Mouse (Mus musculus) kidney, embryonic 15.5 days (tissue): ENCODE measurements at regions not wholly inside any gene's neighbourhood (a gene's known extent, or its start where the extent isn't known, plus 50 kb on each side); places are given as distances from the start of the nearest gene placed in this dataset.
"Not testable (repeated sequence)": the region's sequence is repeated elsewhere in the genome, so short reads cannot be mapped to it uniquely, and the experiment has no call there.

Experiments
- ATAC-seq: fragments of 200-750 bp; cut with Nextera tagmentation; replicated peaks from 2 replicates; pipeline ENCODE4 v1.8.0; 2017; ENCODE audit warnings: moderate TSS enrichment; ENCODE audit not compliant: low FRiP score
- H3K27ac ChIP-seq: fragments of 300-500 bp; sonication (generic); 2 replicates; pipeline ENCODE4 v1.5.1; 2015; ENCODE audit warnings: mild to moderate bottlenecking, inconsistent platforms
- H3K27me3 ChIP-seq: fragments of 300-500 bp; sonication (generic); 2 replicates; pipeline ENCODE4 v1.6.1; 2015; ENCODE audit warnings: inconsistent platforms
- H3K36me3 ChIP-seq: fragments of 300-500 bp; sonication (generic); 2 replicates; pipeline ENCODE4 v1.6.1; 2015; ENCODE audit warnings: inconsistent platforms
- H3K4me1 ChIP-seq: fragments of 300-500 bp; sonication (generic); 2 replicates; pipeline ENCODE4 v1.6.1; 2015; ENCODE audit warnings: inconsistent platforms
- H3K4me2 ChIP-seq: fragments of 300-500 bp; sonication (generic); 2 replicates; pipeline ENCODE4 v1.6.1; 2015; ENCODE audit warnings: moderate library complexity, mild to moderate bottlenecking, inconsistent platforms
- H3K4me3 ChIP-seq: fragments of 300-500 bp; sonication (generic); replicated peaks from 2 replicates; pipeline ENCODE4 v1.5.1; 2015; ENCODE audit warnings: mild to moderate bottlenecking, inconsistent platforms
- H3K9ac ChIP-seq: fragments of 300-500 bp; sonication (generic); 2 replicates; pipeline ENCODE4 v1.6.1; 2015; ENCODE audit warnings: mild to moderate bottlenecking, inconsistent platforms
- H3K9me3 ChIP-seq: fragments of 300-500 bp; sonication (generic); replicated peaks from 2 replicates; pipeline ENCODE4 v1.6.1; 2016; ENCODE audit warnings: inconsistent platforms
- WGBS: fragments of 180-500 bp; shearing (Covaris S2); methylation state at CpG from one replicate; pipeline ENCODE4 v1.1.7; 2015; ENCODE audit warnings: mixed read lengths; 5-methylcytosine and 5-hydroxymethylcytosine counted together

- 4% methylated on average over 1 of the region's 1 CpGs for WGBS
- H3K4me1 ChIP-seq, result peaks cover 14% of the 10 kb centered on the region
- no peak overlapping the region for H3K9ac ChIP-seq
- no peaks in the 10 kb centered on the region for H3K27me3 ChIP-seq
- no peak overlapping the region for H3K27ac ChIP-seq
- no peak for ATAC-seq
- H3K36me3 ChIP-seq, result no peaks in the 10 kb centered on the region
- no peak overlapping the region for H3K4me3 ChIP-seq
- H3K9me3 ChIP-seq, result no peaks in the 10 kb centered on the region
- no peak overlapping the region for H3K4me2 ChIP-seq
These were observed 52.3 kb upstream of the Gpd2 start for GRCm38 (mm10) chr2:57185151-57185550.

- not testable (repeated sequence) for H3K4me3 ChIP-seq, H3K27me3 ChIP-seq, H3K4me2 ChIP-seq, H3K9ac ChIP-seq, ATAC-seq, H3K27ac ChIP-seq, H3K36me3 ChIP-seq, H3K9me3 ChIP-seq
- peaks cover 11% of the 10 kb centered on the region for H3K4me1 ChIP-seq
- WGBS, result 75% methylated on average over 3 of the region's 3 CpGs
These were observed 54.3 kb upstream of the Gpd2 start for GRCm38 (mm10) chr2:57183108-57183507.

GRCm38 (mm10) chr2:57181692-57182541 lies 55.5 kb upstream of the Gpd2 start:
- under 1% methylated on average over 37 of the region's 37 CpGs for WGBS
- Histone ChIP-seq H3K27me3 (no peaks in the 10 kb centered on the region), H3K36me3 (no peaks in the 10 kb centered on the region), H3K9me3 (no peaks in the 10 kb centered on the region), H3K4me1 (peaks cover 11% of the 10 kb centered on the region), H3K27ac (peak overlapping the region; percentile 96), H3K4me2 (peak overlapping the region; percentile 59), H3K4me3 (peak overlapping the region; percentile 75), H3K9ac (peak overlapping the region; percentile 63)
- peak; percentile 98 for ATAC-seq

- 12% methylated on average over 4 of the region's 4 CpGs for WGBS
- peak overlapping the region; percentile 75 for H3K4me3 ChIP-seq
- no peaks in the 10 kb centered on the region for H3K9me3 ChIP-seq
- peaks cover 11% of the 10 kb centered on the region for H3K4me1 ChIP-seq
- ATAC-seq, result no peak; the same call in 1 of the 2 replicates
- peak overlapping the region; percentile 96 for H3K27ac ChIP-seq
- H3K27me3 ChIP-seq, result no peaks in the 10 kb centered on the region
- H3K36me3 ChIP-seq, result no peaks in the 10 kb centered on the region
- peak overlapping the region; percentile 59 for H3K4me2 ChIP-seq
- peak overlapping the region; percentile 63 for H3K9ac ChIP-seq
These were observed 56.1 kb upstream of the Gpd2 start for GRCm38 (mm10) chr2:57181350-57181691.

GRCm38 (mm10) chr2:57178056-57178455 lies 54.3 kb upstream of the Nr4a2 start:
- ATAC-seq, result no peak
- peaks cover 6% of the 10 kb centered on the region; the same call in 1 of the 2 replicates for H3K4me1 ChIP-seq
- no peak overlapping the region for H3K9ac ChIP-seq
- no peaks in the 10 kb centered on the region for H3K27me3 ChIP-seq
- H3K4me3 ChIP-seq, result no peak overlapping the region
- H3K36me3 ChIP-seq, result no peaks in the 10 kb centered on the region
- no peak overlapping the region for H3K27ac ChIP-seq
- 76% methylated on average over 6 of the region's 6 CpGs for WGBS
- H3K9me3 ChIP-seq, result no peaks in the 10 kb centered on the region
- no peak overlapping the region for H3K4me2 ChIP-seq

GRCm38 (mm10) chr2:57176547-57176946 lies 52.7 kb upstream of the Nr4a2 start:
- WGBS, result 78% methylated on average over 7 of the region's 7 CpGs
- no peak for ATAC-seq
- Histone ChIP-seq H3K4me2 (no peak overlapping the region), H3K4me3 (no peak overlapping the region), H3K27ac (no peak overlapping the region), H3K36me3 (no peaks in the 10 kb centered on the region), H3K27me3 (no peaks in the 10 kb centered on the region), H3K9ac (no peak overlapping the region), H3K4me1 (peaks cover 6% of the 10 kb centered on the region; the same call in 1 of the 2 replicates), H3K9me3 (no peaks in the 10 kb centered on the region)

GRCm38 (mm10) chr2:57175219-57175618 lies 51.4 kb upstream of the Nr4a2 start:
- Histone ChIP-seq H3K4me1 (no peaks in the 10 kb centered on the region), H3K9ac (no peak overlapping the region), H3K36me3 (no peaks in the 10 kb centered on the region), H3K27ac (no peak overlapping the region), H3K9me3 (no peaks in the 10 kb centered on the region), H3K4me2 (no peak overlapping the region), H3K4me3 (no peak overlapping the region), H3K27me3 (no peaks in the 10 kb centered on the region)
- no peak for ATAC-seq
- 68% methylated on average over 1 of the region's 1 CpGs for WGBS
